Mouse (Mus musculus): ENCODE measurements at regions not wholly inside any gene's neighbourhood (a gene's known extent, or its start where the extent isn't known, plus 50 kb on each side); places are given as distances from the start of the nearest gene placed in this dataset.
A peak's percentile ranks its signal among the peaks of the same experiment; 100 is the strongest.

GRCm38 (mm10) chr1:157964461-157964860 lies 391.7 kb downstream of the Brinp2 start:
- no peak for DNase-seq (ENCODE audit: low read depth, low spot score)
- Histone ChIP-seq H3K36me3 (ENCODE audit: control insufficient read depth, insufficient read depth, low read length, poor library complexity, severe bottlenecking) (no peaks in the 10 kb centered on the region), H3K27me3 (ENCODE audit: control insufficient read depth, insufficient read depth, low read length, poor library complexity, severe bottlenecking) (no peaks in the 10 kb centered on the region)

GRCm38 (mm10) chr1:157969635-157970111 lies 386.5 kb downstream of the Brinp2 start:
- no peaks in the 10 kb centered on the region for H3K27me3 ChIP-seq (ENCODE audit: control insufficient read depth, insufficient read depth, low read length, poor library complexity, severe bottlenecking)
- no peaks in the 10 kb centered on the region for H3K36me3 ChIP-seq (ENCODE audit: control insufficient read depth, insufficient read depth, low read length, poor library complexity, severe bottlenecking)
- DNase-seq (ENCODE audit: low read depth, low spot score), result no peak

GRCm38 (mm10) chr1:157973373-157974232 lies 382.5 kb downstream of the Brinp2 start:
- DNase-seq (ENCODE audit: low read depth, low spot score), result no peak
- Histone ChIP-seq H3K36me3 (ENCODE audit: control insufficient read depth, insufficient read depth, low read length, poor library complexity, severe bottlenecking) (no peaks in the 10 kb centered on the region), H3K27me3 (ENCODE audit: control insufficient read depth, insufficient read depth, low read length, poor library complexity, severe bottlenecking) (no peaks in the 10 kb centered on the region)

- H3K27me3 ChIP-seq (ENCODE audit: control insufficient read depth, insufficient read depth, low read length, poor library complexity, severe bottlenecking), result no peaks in the 10 kb centered on the region
- no peaks in the 10 kb centered on the region for H3K36me3 ChIP-seq (ENCODE audit: control insufficient read depth, insufficient read depth, low read length, poor library complexity, severe bottlenecking)
- no peak for DNase-seq (ENCODE audit: low read depth, low spot score)
Measured at GRCm38 (mm10) chr1:157974656-157975055, 381.5 kb downstream of the Brinp2 start.

GRCm38 (mm10) chr1:158019161-158019560 lies 337.0 kb downstream of the Brinp2 start:
- Histone ChIP-seq H3K27me3 (ENCODE audit: control insufficient read depth, insufficient read depth, low read length, poor library complexity, severe bottlenecking) (no peaks in the 10 kb centered on the region), H3K36me3 (ENCODE audit: control insufficient read depth, insufficient read depth, low read length, poor library complexity, severe bottlenecking) (no peaks in the 10 kb centered on the region)
- no peak for DNase-seq (ENCODE audit: low read depth, low spot score)

- no peak for DNase-seq (ENCODE audit: low read depth, low spot score)
- H3K27me3 ChIP-seq (ENCODE audit: control insufficient read depth, insufficient read depth, low read length, poor library complexity, severe bottlenecking), result no peaks in the 10 kb centered on the region
- H3K36me3 ChIP-seq (ENCODE audit: control insufficient read depth, insufficient read depth, low read length, poor library complexity, severe bottlenecking), result no peaks in the 10 kb centered on the region
Measured at GRCm38 (mm10) chr1:158039756-158040155, 316.4 kb downstream of the Brinp2 start.

- no peaks in the 10 kb centered on the region for H3K27me3 ChIP-seq (ENCODE audit: control insufficient read depth, insufficient read depth, low read length, poor library complexity, severe bottlenecking)
- no peak for DNase-seq (ENCODE audit: low read depth, low spot score)
- H3K36me3 ChIP-seq (ENCODE audit: control insufficient read depth, insufficient read depth, low read length, poor library complexity, severe bottlenecking), result no peaks in the 10 kb centered on the region
Measured at GRCm38 (mm10) chr1:158040334-158040733, 315.8 kb downstream of the Brinp2 start.

GRCm38 (mm10) chr1:158052644-158053043 lies 303.5 kb downstream of the Brinp2 start:
- Histone ChIP-seq H3K27me3 (ENCODE audit: control insufficient read depth, insufficient read depth, low read length, poor library complexity, severe bottlenecking) (no peaks in the 10 kb centered on the region), H3K36me3 (ENCODE audit: control insufficient read depth, insufficient read depth, low read length, poor library complexity, severe bottlenecking) (no peaks in the 10 kb centered on the region)
- no peak for DNase-seq (ENCODE audit: low read depth, low spot score)

GRCm38 (mm10) chr1:158054961-158055360 lies 301.2 kb downstream of the Brinp2 start:
- no peak for DNase-seq (ENCODE audit: low read depth, low spot score)
- Histone ChIP-seq H3K36me3 (ENCODE audit: control insufficient read depth, insufficient read depth, low read length, poor library complexity, severe bottlenecking) (no peaks in the 10 kb centered on the region), H3K27me3 (ENCODE audit: control insufficient read depth, insufficient read depth, low read length, poor library complexity, severe bottlenecking) (no peaks in the 10 kb centered on the region)

- no peaks in the 10 kb centered on the region for H3K36me3 ChIP-seq (ENCODE audit: control insufficient read depth, insufficient read depth, low read length, poor library complexity, severe bottlenecking)
- DNase-seq (ENCODE audit: low read depth, low spot score), result peak; percentile 2
- no peaks in the 10 kb centered on the region for H3K27me3 ChIP-seq (ENCODE audit: control insufficient read depth, insufficient read depth, low read length, poor library complexity, severe bottlenecking)
Measured at GRCm38 (mm10) chr1:158056994-158057630, 299.0 kb downstream of the Brinp2 start.

- H3K27me3 ChIP-seq (ENCODE audit: control insufficient read depth, insufficient read depth, low read length, poor library complexity, severe bottlenecking), result no peaks in the 10 kb centered on the region
- DNase-seq (ENCODE audit: low read depth, low spot score), result no peak
- H3K36me3 ChIP-seq (ENCODE audit: control insufficient read depth, insufficient read depth, low read length, poor library complexity, severe bottlenecking), result no peaks in the 10 kb centered on the region
Measured at GRCm38 (mm10) chr1:158057789-158058188, 298.3 kb downstream of the Brinp2 start.

- no peaks in the 10 kb centered on the region for H3K27me3 ChIP-seq (ENCODE audit: control insufficient read depth, insufficient read depth, low read length, poor library complexity, severe bottlenecking)
- no peaks in the 10 kb centered on the region for H3K36me3 ChIP-seq (ENCODE audit: control insufficient read depth, insufficient read depth, low read length, poor library complexity, severe bottlenecking)
- no peak for DNase-seq (ENCODE audit: low read depth, low spot score)
Measured at GRCm38 (mm10) chr1:158061995-158062394, 294.1 kb downstream of the Brinp2 start.

GRCm38 (mm10) chr1:158082181-158082580 lies 273.9 kb downstream of the Brinp2 start:
- H3K36me3 ChIP-seq (ENCODE audit: control insufficient read depth, insufficient read depth, low read length, poor library complexity, severe bottlenecking), result no peaks in the 10 kb centered on the region
- H3K27me3 ChIP-seq (ENCODE audit: control insufficient read depth, insufficient read depth, low read length, poor library complexity, severe bottlenecking), result no peaks in the 10 kb centered on the region
- no peak for DNase-seq (ENCODE audit: low read depth, low spot score)

GRCm38 (mm10) chr1:158085856-158086255 lies 270.3 kb downstream of the Brinp2 start:
- no peaks in the 10 kb centered on the region for H3K27me3 ChIP-seq (ENCODE audit: control insufficient read depth, insufficient read depth, low read length, poor library complexity, severe bottlenecking)

GRCm38 (mm10) chr1:158097500-158097899 lies 258.6 kb downstream of the Brinp2 start:
- H3K27me3 ChIP-seq (ENCODE audit: control insufficient read depth, insufficient read depth, low read length, poor library complexity, severe bottlenecking), result no peaks in the 10 kb centered on the region
- H3K36me3 ChIP-seq (ENCODE audit: control insufficient read depth, insufficient read depth, low read length, poor library complexity, severe bottlenecking), result no peaks in the 10 kb centered on the region
- DNase-seq (ENCODE audit: low read depth, low spot score), result no peak

More at GRCm38 (mm10) chr1:158085856-158086255, 270.3 kb downstream of the Brinp2 start:
- no peaks in the 10 kb centered on the region for H3K36me3 ChIP-seq (ENCODE audit: control insufficient read depth, insufficient read depth, low read length, poor library complexity, severe bottlenecking)
- no peak for DNase-seq (ENCODE audit: low read depth, low spot score)

Data from splenic B cell, adult 2 months (primary cell).